Mouse (Mus musculus) spleen, adult 12 weeks (tissue): ENCODE measurements around the gene Zfand6.

Source experiments
- DNase-seq: peaks from one replicate; pipeline ENCODE4 v3.0.0; 2022; ENCODE audit warnings: low spot score

Gene Zfand6

GRCm38 (mm10) chr7:84651303-84651986 is 38.3 kb downstream of the Zfand6 start:
- peak; percentile 42 for DNase-seq

GRCm38 (mm10) chr7:84649016-84649415 is 40.7 kb downstream of the Zfand6 start:
- no peak for DNase-seq

GRCm38 (mm10) chr7:84646256-84646655 is 43.5 kb downstream of the Zfand6 start:
- DNase-seq, result no peak

GRCm38 (mm10) chr7:84643270-84643998 is 46.3 kb downstream of the Zfand6 start:
- no peak for DNase-seq

- DNase-seq, result no peak
These were observed 47.4 kb downstream of the Zfand6 start for GRCm38 (mm10) chr7:84642159-84642928.

- no peak for DNase-seq
These were observed 52.8 kb downstream of the Zfand6 start for GRCm38 (mm10) chr7:84636939-84637338.

GRCm38 (mm10) chr7:84631878-84632277 is 57.9 kb downstream of the Zfand6 start:
- DNase-seq, result no peak

- DNase-seq, result no peak
These were observed 66.0 kb downstream of the Zfand6 start for GRCm38 (mm10) chr7:84623718-84624117.

GRCm38 (mm10) chr7:84620956-84621355 is 68.8 kb downstream of the Zfand6 start:
- DNase-seq, result no peak

GRCm38 (mm10) chr7:84618951-84619350 is 70.8 kb downstream of the Zfand6 start:
- DNase-seq, result no peak

GRCm38 (mm10) chr7:84612445-84612844 is 77.3 kb downstream of the Zfand6 start:
- DNase-seq, result no peak

GRCm38 (mm10) chr7:84611609-84612008 is 78.2 kb downstream of the Zfand6 start:
- no peak for DNase-seq

- no peak for DNase-seq
These were observed 83.4 kb downstream of the Zfand6 start, which contains the start of gene Fah for GRCm38 (mm10) chr7:84606293-84606749. Gene Fah (minus strand): TSS chr7:84606722.

GRCm38 (mm10) chr7:84605704-84606292 is 84.0 kb downstream of the Zfand6 start:
- DNase-seq, result peak; percentile 62

- DNase-seq, result no peak
These were observed 84.6 kb downstream of the Zfand6 start for GRCm38 (mm10) chr7:84605033-84605687.

- no peak for DNase-seq
These were observed 85.3 kb downstream of the Zfand6 start for GRCm38 (mm10) chr7:84604501-84604900.

GRCm38 (mm10) chr7:84601331-84601730 is 88.4 kb downstream of the Zfand6 start:
- no peak for DNase-seq

GRCm38 (mm10) chr7:84600631-84601030 is 89.1 kb downstream of the Zfand6 start:
- DNase-seq, result no peak

- no peak for DNase-seq
These were observed 93.1 kb downstream of the Zfand6 start for GRCm38 (mm10) chr7:84596633-84597032.

GRCm38 (mm10) chr7:84596002-84596401 is 93.8 kb downstream of the Zfand6 start:
- no peak for DNase-seq

GRCm38 (mm10) chr7:84594917-84595303 is 94.8 kb downstream of the Zfand6 start:
- no peak for DNase-seq
